Mouse (Mus musculus) myocyte (in vitro differentiated cells): Measurements from ENCODE around the gene Coro1a.

Experiments used
- CEBPB ChIP-seq: IDR thresholded peaks from 2 replicates; pipeline ENCODE4 v1.6.1; 2011; ENCODE audit warnings: mild to moderate bottlenecking, moderate library complexity; ENCODE audit not compliant: poor library complexity, insufficient read depth, severe bottlenecking
- E2F4 ChIP-seq: IDR thresholded peaks from one replicate; pipeline ENCODE4 v1.6.1; 2011; ENCODE audit warnings: mild to moderate bottlenecking, control low read depth, moderate library complexity; ENCODE audit not compliant: insufficient read depth
- MAX ChIP-seq: IDR thresholded peaks from one replicate; pipeline ENCODE4 v1.6.1; 2011; ENCODE audit warnings: low read depth, mild to moderate bottlenecking, control low read depth
- MYOD1 ChIP-seq, 3 experiments: IDR thresholded peaks; one replicate each; pipeline ENCODE4 v1.6.1; 2011; ENCODE audit warnings: control low read depth in 2 of 3, low read depth in 2 of 3, mild to moderate bottlenecking in 2 of 3, moderate library complexity in 1 of 3; ENCODE audit not compliant: insufficient read length in 2 of 3, control insufficient read depth in 1 of 3
- MYOG ChIP-seq, 3 experiments: IDR thresholded peaks; one replicate each; pipeline ENCODE4 v1.6.1; 2011; ENCODE audit warnings: control low read depth in 2 of 3, low read depth in 2 of 3, mild to moderate bottlenecking in 2 of 3; ENCODE audit not compliant: insufficient read length in 2 of 3, control insufficient read depth in 1 of 3, insufficient read depth in 1 of 3
- POLR2A ChIP-seq: IDR thresholded peaks from one replicate; pipeline ENCODE4 v1.6.1; 2011; ENCODE audit warnings: low read depth, mild to moderate bottlenecking, control low read depth, moderate library complexity; ENCODE audit not compliant: insufficient read length
- POLR2AphosphoS2 ChIP-seq: IDR thresholded peaks from one replicate; pipeline ENCODE4 v1.6.1; 2011; ENCODE audit warnings: low read depth, control low read depth; ENCODE audit not compliant: insufficient read length
- REST ChIP-seq: IDR thresholded peaks from one replicate; pipeline ENCODE4 v1.6.1; 2011; ENCODE audit warnings: mild to moderate bottlenecking, control low read depth, moderate library complexity; ENCODE audit not compliant: insufficient read depth, insufficient read length
- SRF ChIP-seq: IDR thresholded peaks from one replicate; pipeline ENCODE4 v1.6.1; 2011; ENCODE audit warnings: low read depth; ENCODE audit not compliant: control insufficient read depth, insufficient read length
- TCF12 ChIP-seq: IDR thresholded peaks from one replicate; pipeline ENCODE4 v1.6.1; 2011; ENCODE audit warnings: mild to moderate bottlenecking, control low read depth; ENCODE audit not compliant: poor library complexity, insufficient read depth, severe bottlenecking
- TCF3 ChIP-seq: IDR thresholded peaks from one replicate; pipeline ENCODE4 v1.6.1; 2011; ENCODE audit warnings: low read depth, control low read depth; ENCODE audit not compliant: insufficient read length
- USF1 ChIP-seq: IDR thresholded peaks from one replicate; pipeline ENCODE4 v1.6.1; 2011; ENCODE audit warnings: low read depth, mild to moderate bottlenecking, control low read depth, moderate library complexity

- TF ChIP-seq USF1 (no peak), POLR2A (no peak), CEBPB (no peak), SRF (no peak), MYOD1 (IDR thresholded peaks at IDR 0.05; ENCODE audit: control insufficient read depth in 1 of 3, insufficient read length in 2 of 3, low read depth in 2 of 3) (no peak), TCF12 (no peak), E2F4 (no peak), POLR2AphosphoS2 (no peak), MYOG (IDR thresholded peaks at IDR 0.05; ENCODE audit: control insufficient read depth in 1 of 3, insufficient read depth in 1 of 3, insufficient read length in 2 of 3, low read depth in 2 of 3) (no peak), TCF3 (no peak), REST (no peak), MAX (no peak)
Observed at GRCm38 (mm10) chr7:126670152-126670551, 37.4 kb downstream of the Coro1a start.
